Mouse (Mus musculus): Measurements from ENCODE around the gene 5530401A14Rik.
A peak's percentile ranks its signal among the peaks of the same experiment; 100 is the strongest.

Gene 5530401A14Rik

DNA sequence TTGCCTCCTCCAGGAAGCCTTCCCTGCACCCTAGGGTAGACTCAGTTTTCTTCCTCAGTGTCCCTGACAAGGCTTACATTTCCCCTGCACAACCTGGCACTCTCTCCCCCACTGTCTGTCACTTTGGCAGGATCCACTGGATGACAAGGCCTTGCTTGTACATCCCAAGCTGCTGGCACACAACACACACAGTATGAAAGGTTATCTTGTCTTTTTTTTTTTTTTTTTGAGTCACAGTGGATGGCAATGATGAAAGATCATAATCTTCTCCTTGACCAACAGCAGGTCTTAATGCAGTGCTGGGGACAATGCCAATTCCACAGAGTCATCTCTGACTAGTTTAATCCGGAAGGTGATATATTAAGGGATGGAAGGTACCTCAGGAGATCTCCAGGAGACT, 77.0 kb downstream of the 5530401A14Rik start:
- no peak for DNase-seq

DNA sequence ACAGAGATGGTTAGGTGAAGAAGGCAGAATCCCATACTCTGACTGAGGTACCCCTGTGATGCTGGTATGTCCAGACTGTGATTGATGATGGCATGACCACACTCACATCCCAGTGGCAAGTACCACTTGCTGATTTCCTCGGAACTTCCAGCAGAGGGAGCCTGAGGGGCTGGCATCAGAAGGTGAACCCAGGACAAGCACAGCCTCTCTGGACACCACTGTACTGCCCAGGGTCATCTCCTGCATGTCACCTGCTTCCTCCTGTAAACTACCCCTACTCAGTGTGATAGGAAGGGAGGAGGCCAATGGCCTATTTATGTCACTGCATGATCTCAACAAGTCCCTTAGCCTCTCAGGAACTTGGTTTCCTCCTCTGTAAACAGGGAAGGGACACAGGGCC, 80.5 kb downstream of the 5530401A14Rik start:
- peak; percentile 6 for DNase-seq

DNA sequence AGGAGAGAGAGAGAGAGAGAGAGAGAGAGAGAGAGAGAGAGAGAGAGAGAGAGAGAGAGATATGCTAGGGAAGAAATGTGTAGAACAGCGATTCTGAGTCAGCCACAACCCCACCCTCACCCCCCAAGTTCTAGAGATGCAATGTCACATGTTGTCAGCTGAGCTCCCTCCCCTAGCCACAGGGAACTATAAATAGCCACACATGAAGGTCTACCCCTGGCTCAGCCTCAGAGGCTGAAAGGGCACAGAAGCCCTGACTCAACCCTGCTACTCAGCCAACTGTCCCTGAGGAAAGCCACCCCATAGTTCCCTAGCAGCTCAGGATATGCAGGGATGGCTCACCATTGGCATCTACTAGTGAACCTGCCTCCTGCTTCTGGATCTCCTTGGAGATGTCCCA, 81.7 kb downstream of the 5530401A14Rik start:
- no peak for DNase-seq

Measured in kidney, postnatal 14 days (tissue).